Mouse (Mus musculus) CD4-positive naive resting alpha-beta T cell, adult 57 days (primary cell): ENCODE measurements around the gene Slc44a1. TPM values are rescaled to one million over a fixed set of nuclear protein-coding genes. Genes with fewer than 3 reads are reported as not detected.

Experiments used
- total RNA-seq: library from RNA; stranded (reverse); gene quantifications from one replicate; pipeline ENCODE4 v1.2.4, GENCODE M21; 2023

Gene Slc44a1
- 15.2 TPM for total RNA-seq

DNA sequence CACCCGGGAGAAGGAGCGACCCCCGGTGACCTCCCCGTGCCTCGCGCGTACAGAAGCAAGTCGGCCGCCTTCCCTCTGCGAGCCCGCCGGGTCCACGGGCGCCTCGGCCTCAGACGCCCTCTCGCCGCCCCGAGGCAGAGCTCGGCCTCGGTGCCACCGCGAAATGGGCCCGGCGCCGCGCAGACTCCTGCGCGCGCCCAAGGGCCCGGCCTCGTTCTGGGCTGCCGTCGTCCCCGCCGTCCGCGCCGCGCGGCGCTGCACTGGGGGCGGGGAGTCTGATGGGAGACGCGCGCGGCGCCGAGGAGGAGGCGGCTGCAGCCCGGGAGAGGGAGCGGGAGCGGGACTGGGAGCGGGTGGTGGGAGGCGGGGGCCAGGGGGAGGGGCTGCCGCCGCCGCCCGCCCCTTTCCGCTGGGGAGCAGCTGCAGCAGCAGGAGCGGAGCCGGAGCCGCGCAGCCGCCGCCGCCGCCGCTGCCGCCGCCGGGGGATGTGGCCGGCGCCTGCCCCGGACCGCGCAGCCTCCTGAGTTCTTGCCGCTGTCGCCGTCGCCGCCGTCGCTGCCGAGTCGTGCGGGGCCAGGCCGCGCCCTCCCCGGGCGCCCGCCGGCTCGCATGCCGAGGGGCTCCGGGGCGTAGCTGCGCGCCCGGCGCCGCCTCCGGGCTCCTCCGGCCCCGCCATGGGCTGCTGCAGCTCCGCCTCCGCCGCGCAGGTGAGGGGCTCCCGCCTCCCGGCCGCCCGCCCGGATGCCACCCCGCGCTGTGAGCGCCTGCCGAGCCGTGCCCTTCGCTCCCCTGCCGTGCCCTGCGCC, at the start of gene Slc44a1:
Slc44a1 (plus strand) TSS at position 404 of the 806 bp plus-strand sequence.

DNA sequence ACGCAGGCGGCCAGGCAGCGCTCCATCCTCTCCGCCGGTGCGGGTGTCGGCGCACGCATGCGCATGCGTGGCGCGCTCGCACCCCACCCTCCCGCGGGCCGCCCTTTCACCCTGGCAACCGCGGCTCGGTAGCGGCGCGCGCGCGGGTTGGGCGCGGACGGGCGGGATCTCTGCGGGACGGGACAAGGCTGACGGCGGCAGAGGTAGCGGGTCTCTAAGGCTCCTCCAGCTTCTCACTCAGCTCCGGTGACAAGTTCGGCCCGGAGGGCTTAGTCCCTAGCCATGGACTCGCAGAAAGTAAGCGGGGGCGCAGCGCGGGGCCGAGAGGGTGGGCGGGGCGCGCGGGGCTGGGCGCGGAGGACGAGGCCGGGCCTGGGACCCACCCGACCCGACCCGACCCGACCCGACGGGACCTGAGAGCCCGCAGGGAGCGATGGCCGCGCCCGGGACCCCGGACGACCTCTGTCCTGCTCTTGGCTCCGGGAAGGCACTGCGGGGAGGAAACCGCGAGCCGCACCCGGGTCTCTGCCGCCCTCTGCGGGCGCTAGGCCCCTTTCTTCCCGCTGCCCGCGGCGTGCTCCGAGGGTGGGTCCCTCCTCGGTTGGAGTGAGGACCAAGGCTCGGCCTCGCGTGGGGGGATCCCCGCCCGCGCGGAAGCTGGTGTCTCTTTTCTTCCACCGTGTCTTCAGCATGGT, 191.2 kb downstream of the Slc44a1 start, which contains the start of gene Fsd1l:
Fsd1l (plus strand) TSS at position 156 of the 695 bp plus-strand sequence.

Other genes with a start within 250 kb of the Slc44a1 start
- 0.44 TPM for gene Fsd1l, start 191.1 kb downstream of the Slc44a1 start, total RNA-seq